Mouse (Mus musculus): ENCODE measurements at regions not wholly inside any gene's neighbourhood (a gene's known extent, or its start where the extent isn't known, plus 50 kb on each side); places are given as distances from the start of the nearest gene placed in this dataset.

GRCm38 (mm10) chrX:21293666-21294065 lies 118.2 kb upstream of the Gm21876 start:
- DNase-seq (ENCODE audit: inconsistent ontology term): peak; percentile 19

- DNase-seq (ENCODE audit: inconsistent ontology term): no peak
Measured at GRCm38 (mm10) chrX:21295460-21295859, 120.0 kb upstream of the Gm21876 start.

- DNase-seq (ENCODE audit: inconsistent ontology term): peak; percentile 7
Measured at GRCm38 (mm10) chrX:21297349-21297748, 121.9 kb upstream of the Gm21876 start.

GRCm38 (mm10) chrX:21334499-21335032 lies 149.8 kb upstream of the Agtr2 start:
- DNase-seq (ENCODE audit: inconsistent ontology term): peak; percentile 27

GRCm38 (mm10) chrX:21344397-21344796 lies 139.9 kb upstream of the Agtr2 start:
- DNase-seq (ENCODE audit: inconsistent ontology term): no peak

- peak; percentile 15 for DNase-seq (ENCODE audit: inconsistent ontology term)
Measured at GRCm38 (mm10) chrX:21350503-21350902, 133.8 kb upstream of the Agtr2 start.

- peak; percentile 15 for DNase-seq (ENCODE audit: inconsistent ontology term)
Measured at GRCm38 (mm10) chrX:21352350-21352749, 132.0 kb upstream of the Agtr2 start.

GRCm38 (mm10) chrX:21360771-21361667 lies 123.3 kb upstream of the Agtr2 start:
- peak; percentile 22 for DNase-seq (ENCODE audit: inconsistent ontology term)

GRCm38 (mm10) chrX:21385221-21385620 lies 99.1 kb upstream of the Agtr2 start:
- DNase-seq (ENCODE audit: inconsistent ontology term): peak; percentile 14

- no peak for DNase-seq (ENCODE audit: inconsistent ontology term)
Measured at GRCm38 (mm10) chrX:21389992-21390391, 94.4 kb upstream of the Agtr2 start.

GRCm38 (mm10) chrX:21393212-21393611 lies 91.1 kb upstream of the Agtr2 start:
- DNase-seq (ENCODE audit: inconsistent ontology term): no peak

- no peak for DNase-seq (ENCODE audit: inconsistent ontology term)
Measured at GRCm38 (mm10) chrX:21424797-21425196, 59.5 kb upstream of the Agtr2 start.

GRCm38 (mm10) chrX:21428081-21428480 lies 56.3 kb upstream of the Agtr2 start:
- no peak for DNase-seq (ENCODE audit: inconsistent ontology term)

GRCm38 (mm10) chrX:21433501-21433900 lies 50.8 kb upstream of the Agtr2 start:
- DNase-seq (ENCODE audit: inconsistent ontology term): no peak

Data from Muller cell, postnatal 12 days (primary cell).